Mouse (Mus musculus) testis, adult 2 months (tissue): ENCODE data around the gene Myb.
A peak's percentile ranks its signal among the peaks of the same experiment; 100 is the strongest.

Experiments
- CTCF ChIP-seq: fragments of 200-500 bp; IDR thresholded peaks from 2 replicates; pipeline ENCODE4 v1.5.1; 2012; ENCODE audit warnings: low read depth, mild to moderate bottlenecking, inconsistent platforms, low read length, moderate library complexity; ENCODE audit not compliant: control insufficient read depth, insufficient read depth, insufficient replicate concordance
- POLR2A ChIP-seq: fragments of 200-500 bp; IDR thresholded peaks from 2 replicates; pipeline ENCODE4 v1.6.1; 2012; ENCODE audit warnings: low read depth, mild to moderate bottlenecking, inconsistent platforms, low read length, moderate library complexity; ENCODE audit not compliant: control insufficient read depth

DNA sequence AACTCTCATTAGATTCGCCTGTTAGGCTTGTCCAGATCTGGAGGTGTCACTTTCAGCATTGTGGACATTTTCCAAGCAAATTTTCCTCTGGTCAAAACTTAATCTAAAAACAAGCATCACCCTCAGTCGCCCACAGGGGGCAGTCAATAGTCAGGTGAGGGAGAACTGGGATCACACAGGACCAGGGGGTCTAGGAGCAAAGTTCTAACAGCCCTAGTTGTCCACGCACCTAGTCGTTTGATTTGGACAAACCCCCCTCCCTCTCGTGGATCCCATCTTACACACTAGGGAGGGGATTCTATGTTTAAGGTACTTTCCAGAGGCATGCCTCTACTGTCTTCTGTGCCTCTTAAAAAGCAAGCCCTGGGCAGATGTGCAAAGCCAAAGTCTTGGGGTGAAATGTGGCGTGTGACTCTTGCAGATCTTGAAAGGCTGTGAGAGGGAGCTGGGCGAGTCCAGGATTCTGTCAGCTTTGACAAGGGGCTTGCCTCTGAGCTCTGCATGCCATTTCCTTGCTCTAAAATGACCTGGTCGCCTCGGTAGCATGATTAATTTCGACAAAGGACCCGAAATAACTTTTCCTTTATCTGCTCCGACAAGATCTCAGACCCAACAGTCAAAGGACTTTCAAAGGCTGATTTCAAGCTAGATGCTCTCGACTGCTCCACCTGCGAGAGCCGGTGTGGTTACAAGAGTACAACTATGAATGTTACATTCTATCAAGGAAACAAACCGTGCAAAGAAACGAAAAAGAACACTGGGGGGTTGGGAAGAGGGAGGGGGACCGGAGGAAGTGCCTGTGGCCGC is 2.5 kb downstream of the Myb start:
- TF ChIP-seq CTCF (peak; percentile 19; the same call in 1 of the 2 replicates), POLR2A (no peak)
